Mouse (Mus musculus): ENCODE measurements around the gene Pou4f1. TPM values are rescaled to one million over a fixed set of nuclear protein-coding genes. Genes with fewer than 3 reads are reported as not detected.

Gene Pou4f1
- polyA plus RNA-seq, 1 experiment from 2014 or later = 0.08 TPM

DNA sequence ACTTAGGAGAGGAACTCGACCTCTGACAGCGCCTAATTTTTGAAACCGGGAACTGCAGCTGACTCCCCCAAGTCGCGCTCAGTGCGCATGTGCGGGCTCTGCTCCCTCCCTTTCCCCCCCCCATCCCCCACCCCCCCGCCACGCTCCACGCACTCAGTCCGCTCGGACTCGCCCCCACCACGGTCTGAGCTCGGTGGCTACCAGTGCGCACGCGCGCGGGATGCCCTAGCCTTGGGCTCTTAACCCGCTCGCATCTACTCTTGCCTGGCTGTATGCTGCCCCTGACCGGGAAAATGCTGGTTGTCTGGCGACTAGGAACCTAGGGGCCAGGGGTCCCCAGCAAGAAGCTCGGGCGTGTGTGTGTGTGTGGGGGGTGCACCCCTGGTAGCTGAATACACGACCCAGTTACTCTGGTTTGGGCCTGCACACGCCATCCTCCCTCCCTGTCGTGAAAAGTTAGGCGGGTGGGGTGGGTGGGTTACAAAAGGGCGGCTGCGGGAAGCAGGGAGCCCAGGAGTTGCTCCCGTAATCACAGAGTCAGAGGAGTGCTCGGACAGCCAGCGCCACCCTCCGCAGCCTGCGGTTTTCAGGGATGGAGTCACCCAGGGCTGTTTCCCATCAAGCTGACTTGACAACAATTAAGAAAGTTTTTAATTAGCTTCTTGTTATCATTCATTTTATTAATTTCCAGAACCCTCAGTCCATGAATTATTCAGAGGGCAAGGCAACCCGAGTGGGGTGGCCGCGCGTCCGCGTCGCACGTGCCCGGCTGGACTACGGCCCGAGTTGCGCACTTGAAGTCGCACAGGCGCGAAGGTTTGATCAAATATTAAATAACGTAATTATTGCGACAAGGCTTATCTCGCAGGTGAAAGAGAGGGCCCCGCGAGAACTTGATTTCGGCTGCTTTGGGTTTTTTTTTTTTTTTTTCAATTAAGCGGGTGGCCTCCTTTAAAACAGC, 7.2 kb downstream of the Pou4f1 start:
- Histone ChIP-seq H3K36me3 (ENCODE audit: control insufficient read depth, insufficient read depth, low read length) (no peaks in the 10 kb centered on the region), H3K4me2 (ENCODE audit: low read length) (peak overlapping the region; percentile 40), H3K9ac (ENCODE audit: low read length) (no peak overlapping the region), H3K27me3 (ENCODE audit: control insufficient read depth, insufficient read depth, low read length) (peaks cover 84% of the 10 kb centered on the region), H3K4me3 (ENCODE audit: control insufficient read depth in 1 of 2, insufficient read depth in 1 of 2, low read depth in 1 of 2, low read length in 2 of 2) (peak overlapping the region in 1 of 2 experiments; percentile 14; a peak in 2 of 4 replicates), H3K4me1 (ENCODE audit: control insufficient read depth in 2 of 2, insufficient read depth in 2 of 2, low read length in 2 of 2) (peaks cover 2 to 8% of the 10 kb centered on the region in 2 experiments; a peak in 3 of 4 replicates), H3K9me3 (ENCODE audit: control insufficient read depth, low read length) (no peaks in the 10 kb centered on the region), H3K27ac (replicated peaks in 1 of 2; ENCODE audit: control insufficient read depth in 1 of 2, insufficient read depth in 1 of 2, low read depth in 2 of 2, low read length in 2 of 2) (no peak overlapping the region)
- under 1% methylated on average over 59 of the region's 59 CpGs for whole genome bisulfite sequencing
- ATAC-seq (ENCODE audit: insufficient number of reproducible peaks, insufficient read depth, low FRiP score, low read depth) = no peak

GRCm38 (mm10) chr14:104459513-104460111, 8.2 kb downstream of the Pou4f1 start:
- H3K9me3 ChIP-seq (ENCODE audit: control insufficient read depth, low read length) = no peaks in the 10 kb centered on the region
- peaks cover 82% of the 10 kb centered on the region for H3K27me3 ChIP-seq (ENCODE audit: control insufficient read depth, insufficient read depth, low read length)
- H3K4me1 ChIP-seq (ENCODE audit: control insufficient read depth in 2 of 2, insufficient read depth in 2 of 2, low read length in 2 of 2) = peaks cover 2 to 6% of the 10 kb centered on the region in 2 experiments; a peak in 3 of 4 replicates
- no peaks in the 10 kb centered on the region for H3K36me3 ChIP-seq (ENCODE audit: control insufficient read depth, insufficient read depth, low read length)
- ATAC-seq (ENCODE audit: insufficient number of reproducible peaks, insufficient read depth, low FRiP score, low read depth) = no peak
- no peak overlapping the region for H3K27ac ChIP-seq (replicated peaks in 1 of 2; ENCODE audit: control insufficient read depth in 1 of 2, insufficient read depth in 1 of 2, low read depth in 2 of 2, low read length in 2 of 2)
- no peak overlapping the region for H3K4me2 ChIP-seq (ENCODE audit: low read length)
- WGBS = 1% methylated on average over 25 of the region's 25 CpGs
- no peak overlapping the region for H3K9ac ChIP-seq (ENCODE audit: low read length)
- H3K4me3 ChIP-seq (ENCODE audit: control insufficient read depth in 1 of 2, insufficient read depth in 1 of 2, low read depth in 1 of 2, low read length in 2 of 2) = no peak overlapping the region

GRCm38 (mm10) chr14:104458728-104459512, 8.9 kb downstream of the Pou4f1 start:
- Histone ChIP-seq H3K4me3 (ENCODE audit: control insufficient read depth in 1 of 2, insufficient read depth in 1 of 2, low read depth in 1 of 2, low read length in 2 of 2) (no peak overlapping the region), H3K27ac (replicated peaks in 1 of 2; ENCODE audit: control insufficient read depth in 1 of 2, insufficient read depth in 1 of 2, low read depth in 2 of 2, low read length in 2 of 2) (no peak overlapping the region), H3K4me1 (ENCODE audit: control insufficient read depth in 2 of 2, insufficient read depth in 2 of 2, low read length in 2 of 2) (peaks cover 2 to 6% of the 10 kb centered on the region in 2 experiments; a peak in 3 of 4 replicates), H3K36me3 (ENCODE audit: control insufficient read depth, insufficient read depth, low read length) (no peaks in the 10 kb centered on the region), H3K4me2 (ENCODE audit: low read length) (no peak overlapping the region), H3K27me3 (ENCODE audit: control insufficient read depth, insufficient read depth, low read length) (peaks cover 79% of the 10 kb centered on the region), H3K9me3 (ENCODE audit: control insufficient read depth, low read length) (no peaks in the 10 kb centered on the region), H3K9ac (ENCODE audit: low read length) (no peak overlapping the region)
- 2% methylated on average over 19 of the region's 19 CpGs for WGBS
- no peak for ATAC-seq (ENCODE audit: insufficient number of reproducible peaks, insufficient read depth, low FRiP score, low read depth)

- Histone ChIP-seq H3K27ac (replicated peaks in 1 of 2; ENCODE audit: control insufficient read depth in 1 of 2, insufficient read depth in 1 of 2, low read depth in 2 of 2, low read length in 2 of 2) (no peak overlapping the region), H3K4me1 (ENCODE audit: control insufficient read depth in 2 of 2, insufficient read depth in 2 of 2, low read length in 2 of 2) (peaks cover 2 to 6% of the 10 kb centered on the region in 2 experiments; a peak in 3 of 4 replicates), H3K36me3 (ENCODE audit: control insufficient read depth, insufficient read depth, low read length) (no peaks in the 10 kb centered on the region), H3K9me3 (ENCODE audit: control insufficient read depth, low read length) (no peaks in the 10 kb centered on the region), H3K9ac (ENCODE audit: low read length) (no peak overlapping the region), H3K4me2 (ENCODE audit: low read length) (no peak overlapping the region), H3K4me3 (ENCODE audit: control insufficient read depth in 1 of 2, insufficient read depth in 1 of 2, low read depth in 1 of 2, low read length in 2 of 2) (no peak overlapping the region), H3K27me3 (ENCODE audit: control insufficient read depth, insufficient read depth, low read length) (peaks cover 71% of the 10 kb centered on the region)
- WGBS = 2% methylated on average over 20 of the region's 20 CpGs
- ATAC-seq (ENCODE audit: insufficient number of reproducible peaks, insufficient read depth, low FRiP score, low read depth) = no peak
Measured at GRCm38 (mm10) chr14:104457966-104458710, 9.7 kb downstream of the Pou4f1 start.

DNA sequence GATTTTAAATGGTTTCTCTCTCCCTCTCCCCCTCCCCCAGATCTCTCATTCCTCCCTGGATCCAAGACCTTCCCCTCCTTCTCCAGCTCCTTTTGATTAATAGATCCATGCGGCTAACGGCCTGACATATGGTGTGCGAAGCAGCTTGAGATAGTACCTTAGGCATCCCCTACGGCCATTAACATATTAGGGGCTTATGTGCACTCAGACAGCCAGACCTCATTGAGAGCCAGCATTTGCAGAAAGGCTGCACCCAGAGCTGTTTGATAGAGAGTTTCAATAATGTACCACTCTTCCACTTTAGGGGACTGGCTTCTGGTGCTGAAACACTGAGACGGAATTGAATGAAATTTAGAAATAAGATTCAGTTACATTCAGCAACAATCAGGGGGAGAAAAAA, 10.8 kb downstream of the Pou4f1 start:
- Histone ChIP-seq H3K27ac (replicated peaks in 1 of 2; ENCODE audit: control insufficient read depth in 1 of 2, insufficient read depth in 1 of 2, low read depth in 2 of 2, low read length in 2 of 2) (no peak overlapping the region), H3K4me1 (ENCODE audit: control insufficient read depth in 2 of 2, insufficient read depth in 2 of 2, low read length in 2 of 2) (peaks cover 2 to 6% of the 10 kb centered on the region in 2 experiments; a peak in 3 of 4 replicates), H3K4me3 (ENCODE audit: control insufficient read depth in 1 of 2, insufficient read depth in 1 of 2, low read depth in 1 of 2, low read length in 2 of 2) (no peak overlapping the region), H3K36me3 (ENCODE audit: control insufficient read depth, insufficient read depth, low read length) (no peaks in the 10 kb centered on the region), H3K9me3 (ENCODE audit: control insufficient read depth, low read length) (no peaks in the 10 kb centered on the region), H3K27me3 (ENCODE audit: control insufficient read depth, insufficient read depth, low read length) (peaks cover 68% of the 10 kb centered on the region), H3K4me2 (ENCODE audit: low read length) (no peak overlapping the region), H3K9ac (ENCODE audit: low read length) (no peak overlapping the region)
- no peak for ATAC-seq (ENCODE audit: insufficient number of reproducible peaks, insufficient read depth, low FRiP score, low read depth)
- WGBS = 5% methylated on average over 5 of the region's 5 CpGs

GRCm38 (mm10) chr14:104453824-104454223, 14.0 kb downstream of the Pou4f1 start:
- Histone ChIP-seq H3K9me3 (ENCODE audit: control insufficient read depth, low read length) (no peaks in the 10 kb centered on the region), H3K9ac (ENCODE audit: low read length) (no peak overlapping the region), H3K4me2 (ENCODE audit: low read length) (no peak overlapping the region), H3K27me3 (ENCODE audit: control insufficient read depth, insufficient read depth, low read length) (peaks cover 45% of the 10 kb centered on the region), H3K27ac (replicated peaks in 1 of 2; ENCODE audit: control insufficient read depth in 1 of 2, insufficient read depth in 1 of 2, low read depth in 2 of 2, low read length in 2 of 2) (no peak overlapping the region), H3K36me3 (ENCODE audit: control insufficient read depth, insufficient read depth, low read length) (no peaks in the 10 kb centered on the region), H3K4me1 (ENCODE audit: control insufficient read depth in 2 of 2, insufficient read depth in 2 of 2, low read length in 2 of 2) (no peaks in the 10 kb centered on the region), H3K4me3 (ENCODE audit: control insufficient read depth in 1 of 2, insufficient read depth in 1 of 2, low read depth in 1 of 2, low read length in 2 of 2) (no peak overlapping the region)
- ATAC-seq (ENCODE audit: insufficient number of reproducible peaks, insufficient read depth, low FRiP score, low read depth) = no peak
- 9% methylated on average over 4 of the region's 4 CpGs for WGBS

DNA sequence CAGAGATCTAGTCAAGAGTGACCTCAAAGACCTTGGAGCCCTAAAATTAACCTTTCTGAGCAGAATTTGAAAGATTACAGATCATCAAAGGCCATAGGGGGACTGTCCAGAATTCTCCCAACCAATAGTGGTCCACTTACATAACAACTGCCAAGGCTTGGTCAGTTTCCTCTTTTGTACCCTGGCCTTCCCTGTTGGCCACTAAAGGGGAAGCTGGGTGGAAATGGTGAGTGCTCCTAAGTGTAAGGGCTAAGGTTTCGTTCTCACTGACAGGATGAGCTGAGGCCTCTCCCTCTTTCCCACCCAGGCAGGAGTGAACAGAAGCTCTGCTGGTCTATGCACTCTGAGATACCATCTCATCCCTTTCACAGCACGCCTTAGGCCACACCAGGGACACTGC, 33.5 kb downstream of the Pou4f1 start:
- 45% methylated on average over 2 of the region's 2 CpGs for WGBS
- H3K4me2 ChIP-seq (ENCODE audit: low read length) = no peak overlapping the region
- H3K4me1 ChIP-seq (ENCODE audit: control insufficient read depth in 2 of 2, insufficient read depth in 2 of 2, low read length in 2 of 2) = no peaks in the 10 kb centered on the region
- H3K27ac ChIP-seq (replicated peaks in 1 of 2; ENCODE audit: control insufficient read depth in 1 of 2, insufficient read depth in 1 of 2, low read depth in 2 of 2, low read length in 2 of 2) = no peak overlapping the region
- no peak for ATAC-seq (ENCODE audit: insufficient number of reproducible peaks, insufficient read depth, low FRiP score, low read depth)
- H3K36me3 ChIP-seq (ENCODE audit: control insufficient read depth, insufficient read depth, low read length) = no peaks in the 10 kb centered on the region
- no peaks in the 10 kb centered on the region for H3K27me3 ChIP-seq (ENCODE audit: control insufficient read depth, insufficient read depth, low read length)
- H3K4me3 ChIP-seq (ENCODE audit: control insufficient read depth in 1 of 2, insufficient read depth in 1 of 2, low read depth in 1 of 2, low read length in 2 of 2) = no peak overlapping the region
- H3K9ac ChIP-seq (ENCODE audit: low read length) = no peak overlapping the region
- no peaks in the 10 kb centered on the region for H3K9me3 ChIP-seq (ENCODE audit: control insufficient read depth, low read length)

All from heart, embryonic 14.5 days (tissue).